Mouse (Mus musculus) thymus, postnatal 4 days (tissue): ENCODE data around the gene Zfp870.

Experiments
- DNase-seq: peaks from one replicate; pipeline ENCODE4 v3.0.0; 2021

Zfp870 gene

DNA sequence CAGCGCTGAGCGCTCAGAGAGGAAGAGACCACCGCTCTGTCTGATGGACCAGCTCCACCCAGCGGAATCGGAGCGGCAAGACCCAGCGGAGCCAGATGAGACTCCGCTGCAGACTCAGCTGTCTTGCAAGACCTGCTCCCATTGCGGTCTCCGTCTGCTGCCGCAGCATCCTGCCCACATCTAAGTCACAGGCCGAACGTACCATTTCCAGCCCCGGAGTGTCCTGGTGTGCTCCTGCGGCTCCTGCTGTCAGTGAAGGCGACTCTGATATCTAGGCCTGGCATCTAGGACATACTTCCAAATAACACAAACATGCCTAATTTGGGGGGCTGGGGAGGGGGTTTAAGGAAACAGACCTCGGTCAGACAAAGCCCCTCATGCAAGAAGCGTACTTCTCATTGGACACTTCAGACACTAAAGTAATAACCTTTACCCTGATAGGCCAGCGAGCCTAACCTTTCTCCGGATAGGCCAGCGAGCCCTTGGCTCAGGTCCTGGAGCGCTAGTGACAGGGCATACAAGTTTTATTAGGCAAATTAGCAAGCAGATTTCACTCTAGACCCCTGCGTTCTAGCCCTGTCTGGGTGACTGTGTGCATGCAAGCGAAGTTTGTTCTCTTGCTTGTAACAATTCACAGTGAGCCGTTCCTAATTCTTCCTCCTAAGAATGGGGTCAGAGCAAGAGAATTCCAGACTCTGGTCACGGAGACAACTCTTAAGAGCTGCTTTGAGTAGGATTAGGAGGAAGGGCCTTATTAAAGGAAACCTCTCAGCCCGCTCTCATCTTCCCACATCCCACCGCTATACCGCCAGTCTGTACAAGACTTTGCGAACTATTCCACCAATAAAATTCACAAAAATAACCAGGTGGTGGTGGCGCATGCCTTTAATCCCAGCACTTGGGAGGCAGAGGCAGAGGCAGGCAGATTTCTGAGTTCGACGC, at the start of gene Zfp870:
Gene Zfp870, minus strand, starts transcription at position 404 of the 942 bp plus-strand sequence.
- DNase-seq: peak; percentile 87

DNA sequence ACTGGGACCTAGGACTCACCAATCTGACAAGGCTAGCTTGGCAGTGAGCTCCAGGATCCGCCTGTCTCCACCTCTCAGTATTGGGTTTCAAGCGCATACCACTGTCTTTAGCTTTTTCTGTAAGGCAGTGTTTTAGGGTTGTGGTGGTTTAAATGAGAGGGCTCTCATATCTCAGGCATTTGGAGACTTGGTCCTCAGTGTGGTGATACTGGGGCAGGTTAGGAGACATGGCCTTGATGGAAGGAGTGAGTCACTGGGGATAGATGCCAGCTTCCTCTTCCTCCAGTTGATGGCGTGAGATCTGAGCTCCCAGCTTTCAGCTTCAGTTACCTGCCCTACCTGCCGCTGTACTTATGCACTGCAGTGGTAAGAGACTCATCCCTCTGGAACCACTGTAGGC, 48.4 kb upstream of the Zfp870 start:
- DNase-seq: no peak

DNA sequence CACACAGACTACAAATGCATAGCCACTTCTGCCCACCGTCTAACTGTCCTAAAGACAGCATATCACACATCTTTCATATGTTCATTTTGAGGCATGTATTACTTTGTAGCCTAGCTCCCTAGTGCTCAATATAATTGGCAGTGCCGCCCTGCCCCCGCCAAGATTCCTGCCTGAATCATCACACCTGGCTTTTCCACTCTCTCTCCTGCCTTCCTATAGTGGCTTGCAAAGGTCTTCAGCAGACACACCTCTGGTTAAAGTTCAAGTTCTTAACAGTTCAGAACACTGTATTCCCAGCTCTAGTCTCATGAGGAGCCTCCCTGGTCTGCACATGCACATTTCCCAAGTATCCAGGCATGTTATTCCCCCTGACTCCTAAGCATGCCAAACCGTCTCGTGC, 36.4 kb upstream of the Zfp870 start:
- no peak for DNase-seq

DNA sequence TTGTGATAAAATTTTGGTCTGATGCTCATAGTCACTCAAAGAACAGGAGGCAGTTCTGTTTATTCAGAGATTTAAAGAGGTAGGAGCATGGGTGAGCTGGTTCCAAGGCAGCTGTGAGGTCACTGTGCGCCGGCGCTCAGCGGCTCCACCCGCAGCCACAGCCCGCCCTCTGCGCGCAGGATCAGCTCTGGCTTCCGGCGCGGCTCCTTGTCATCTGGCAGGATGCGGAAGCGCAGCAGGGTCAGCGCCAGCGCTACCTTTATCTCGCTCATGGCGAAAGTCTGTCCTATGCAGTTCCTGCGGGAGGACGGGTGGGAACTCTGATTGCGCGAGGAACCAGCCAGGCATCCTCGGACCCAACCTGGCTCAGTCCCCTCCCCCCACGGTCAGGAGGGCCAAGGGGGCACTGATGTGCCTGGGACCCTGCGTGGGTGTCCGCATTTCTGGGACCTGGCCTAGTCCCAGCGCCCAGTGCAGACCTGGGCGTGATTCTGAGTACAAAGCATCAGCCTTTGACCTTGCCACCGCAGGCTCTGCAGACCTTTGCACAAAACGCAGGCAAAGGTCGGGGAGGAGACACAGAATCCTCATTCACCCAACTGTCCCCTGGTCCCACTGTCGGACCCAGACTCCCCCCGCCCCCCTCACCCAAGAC, 33.3 kb upstream of the Zfp870 start:
- DNase-seq: peak; percentile 82

DNA sequence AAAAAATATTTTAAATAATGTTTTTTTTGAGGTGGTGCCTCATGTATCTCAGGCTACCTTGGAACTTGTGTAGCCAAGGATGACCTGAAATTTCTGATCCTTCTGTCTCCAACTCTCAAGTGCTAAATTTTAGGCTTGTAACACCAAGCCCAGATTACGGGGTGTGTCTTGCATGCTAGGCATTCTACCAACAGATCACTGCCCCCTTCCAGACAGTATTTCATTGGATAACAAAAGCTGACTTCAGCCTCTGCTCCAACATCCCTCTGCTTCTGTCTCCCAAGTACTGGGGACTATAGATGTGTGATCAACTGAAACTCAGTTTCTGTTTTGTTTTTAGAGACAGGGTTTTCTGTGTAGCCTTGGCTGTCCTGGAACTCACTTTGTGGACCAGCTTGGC, 32.2 kb upstream of the Zfp870 start:
- no peak for DNase-seq

DNA sequence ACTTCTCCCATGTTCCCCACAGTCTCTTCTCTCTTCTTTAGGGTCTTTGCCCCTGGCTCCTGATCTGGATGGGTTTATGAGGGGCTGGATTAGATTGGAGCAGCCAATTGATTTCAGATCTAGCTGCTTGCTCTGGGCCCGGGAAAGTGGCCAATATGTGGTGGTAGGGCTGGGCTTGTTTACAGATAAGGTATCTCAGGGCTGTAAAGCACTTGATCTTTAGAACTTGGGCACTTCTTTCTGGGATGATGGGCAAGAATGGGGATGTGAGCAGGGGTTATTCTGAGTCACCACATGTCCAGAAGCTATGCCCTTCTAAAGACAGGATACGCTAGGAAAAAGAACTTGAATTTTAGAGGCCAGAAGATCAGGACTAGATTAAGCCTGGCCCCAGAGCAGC, 27.7 kb upstream of the Zfp870 start:
- DNase-seq: no peak

DNA sequence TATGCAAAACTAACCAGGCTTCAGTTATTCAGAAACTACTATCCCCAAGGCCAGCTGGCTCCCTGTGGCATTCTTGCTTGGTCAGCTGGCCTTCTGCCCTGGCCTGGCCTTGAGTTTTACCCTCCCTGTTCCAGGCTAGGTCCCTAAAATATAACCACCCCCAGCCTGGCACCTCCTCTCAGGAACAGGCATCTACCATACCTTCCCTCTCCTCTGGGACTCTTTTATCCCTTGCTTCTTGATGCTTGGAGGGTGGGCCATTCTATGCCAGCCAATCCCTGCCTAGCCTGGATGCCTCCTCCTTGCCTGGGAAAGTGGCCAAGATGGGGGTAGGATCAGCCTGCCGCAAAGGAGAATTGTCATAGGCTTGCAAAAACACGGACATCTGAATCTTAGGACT, 25.7 kb upstream of the Zfp870 start, which contains the start of gene Cyp4f14:
Gene Cyp4f14, minus strand, starts transcription at position 212 of the 400 bp plus-strand sequence.
- no peak for DNase-seq

DNA sequence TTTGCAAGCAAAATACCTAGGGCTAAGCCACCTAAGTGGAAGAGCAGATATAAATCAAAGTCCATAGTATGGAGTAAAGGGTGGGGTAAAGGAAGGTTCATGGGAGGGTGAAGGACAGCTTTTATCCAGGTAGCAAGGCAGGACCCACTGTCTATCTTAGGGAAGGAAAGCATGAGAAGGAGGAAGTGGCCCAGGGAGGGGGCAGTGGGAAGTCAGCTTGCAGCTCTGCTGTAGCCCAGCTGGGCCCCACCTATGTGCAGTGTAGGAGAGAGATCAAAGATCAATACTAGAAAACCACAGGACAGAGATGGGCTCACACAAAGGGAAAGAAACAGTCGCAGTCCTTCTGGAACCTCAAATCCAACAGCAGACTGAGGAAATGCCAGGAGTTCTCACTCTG, 24.6 kb upstream of the Zfp870 start:
- no peak for DNase-seq

DNA sequence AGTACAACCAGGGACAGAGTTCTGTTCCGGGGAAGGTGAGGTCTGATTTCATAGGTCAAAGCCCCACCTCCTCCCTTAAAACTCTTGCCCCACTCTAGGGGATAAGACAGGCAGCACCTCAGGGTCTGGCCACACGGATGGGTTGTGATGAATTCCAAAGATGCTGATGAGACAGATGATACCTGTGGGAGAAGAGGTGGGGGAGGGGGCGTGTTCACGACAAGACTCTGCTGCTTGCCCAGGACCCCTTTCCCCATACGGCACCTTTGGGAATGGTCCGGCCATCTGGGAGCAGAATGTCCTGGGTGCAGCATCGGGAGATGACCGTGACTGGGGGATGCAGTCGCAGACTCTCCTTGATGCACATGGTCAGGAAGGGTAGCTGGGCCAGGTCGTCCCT, 14.7 kb upstream of the Zfp870 start:
- DNase-seq: no peak

DNA sequence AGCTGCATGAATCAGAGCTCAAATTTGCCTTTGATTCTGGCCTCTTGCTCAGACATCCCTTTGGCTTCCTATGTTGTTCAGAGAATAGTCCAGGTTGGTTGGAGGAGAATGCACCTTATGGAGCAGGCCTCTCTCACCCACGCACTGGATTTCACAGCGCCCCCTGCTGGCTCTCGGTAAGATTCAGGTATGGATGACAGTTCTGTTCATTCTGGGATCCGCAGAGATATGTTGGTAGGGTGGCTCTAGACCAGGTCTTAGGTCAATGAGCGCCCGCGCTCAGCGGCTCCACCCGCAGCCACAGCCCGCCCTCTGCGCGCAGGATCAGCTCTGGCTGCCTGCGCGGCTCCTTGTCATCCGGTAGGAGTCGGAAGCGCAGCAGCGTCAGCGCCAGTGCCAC, 13.8 kb upstream of the Zfp870 start:
- peak; percentile 85 for DNase-seq

DNA sequence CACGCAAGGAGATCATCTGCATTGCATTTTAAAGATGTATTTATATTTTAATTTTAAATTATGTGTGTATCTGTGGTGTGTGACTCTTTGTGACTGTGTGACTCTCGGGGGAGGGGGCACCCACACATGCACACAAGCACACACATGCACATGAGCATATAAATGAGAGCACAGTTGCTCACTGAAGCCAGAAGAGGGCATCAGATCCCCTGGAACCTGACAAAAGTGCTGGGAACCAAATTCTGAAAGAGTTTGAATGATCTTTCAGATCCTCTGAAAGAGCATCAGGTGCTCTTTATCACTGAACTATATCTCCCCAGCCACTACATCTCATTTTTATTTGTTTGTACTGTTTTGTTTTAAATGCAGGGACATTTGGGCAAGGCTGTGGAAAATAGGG, 13.0 kb upstream of the Zfp870 start:
- DNase-seq: peak; percentile 21

DNA sequence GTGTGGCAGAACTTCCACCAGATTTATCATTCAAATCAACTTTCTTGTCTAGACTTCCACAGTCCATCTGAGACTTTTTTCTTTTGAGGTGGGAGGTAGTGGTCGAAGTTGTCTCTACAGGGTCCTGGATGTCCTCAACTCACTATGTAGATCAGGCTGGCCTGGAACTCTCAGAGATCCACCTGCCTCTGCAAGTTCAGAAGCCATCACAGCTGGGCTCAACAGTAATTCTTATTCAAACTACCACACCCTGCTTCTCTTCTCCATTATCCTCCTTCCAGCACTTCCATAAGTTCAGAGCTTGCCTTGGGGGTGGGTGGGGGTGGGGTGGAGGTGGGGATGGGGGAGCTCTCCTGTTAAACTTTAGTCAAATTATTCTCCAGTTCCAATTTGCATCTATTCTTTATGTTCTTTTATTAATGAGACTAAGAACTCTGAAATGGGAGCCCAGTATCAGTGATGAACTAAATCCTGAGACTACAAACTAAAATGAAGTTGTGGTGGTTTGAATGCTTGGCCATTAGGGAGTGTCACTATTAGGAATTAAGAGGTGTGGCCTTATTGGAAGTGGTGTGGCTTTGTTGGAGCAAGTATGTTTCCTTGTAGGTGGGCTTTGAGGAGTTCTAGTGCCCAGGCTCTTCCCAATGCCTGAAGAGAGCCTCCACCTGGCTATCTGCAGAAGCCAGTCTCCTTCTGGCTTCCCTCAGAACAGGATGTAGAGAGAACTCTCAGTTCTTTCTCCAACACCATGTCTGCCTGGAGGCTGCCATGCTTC, 10.5 kb upstream of the Zfp870 start:
- no peak for DNase-seq

DNA sequence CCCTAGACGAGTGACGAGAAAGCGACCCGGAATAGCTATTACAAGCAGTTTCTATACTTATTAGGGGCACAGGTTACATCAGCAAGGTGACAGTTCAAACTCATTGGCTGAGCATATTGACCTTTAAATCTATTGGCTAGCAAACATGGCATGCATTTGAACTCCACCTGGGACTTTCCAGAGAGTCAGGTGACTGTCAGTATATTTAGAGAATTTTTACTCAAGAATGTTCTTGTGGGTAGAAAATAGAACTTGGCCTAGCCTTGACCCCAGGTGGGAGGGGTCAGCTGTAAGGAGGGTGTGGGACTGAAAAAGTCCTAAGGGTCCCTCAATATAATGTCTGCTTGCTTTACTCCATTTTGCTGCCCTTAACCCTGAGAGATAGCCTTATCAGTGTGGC, 4.0 kb upstream of the Zfp870 start:
- no peak for DNase-seq

DNA sequence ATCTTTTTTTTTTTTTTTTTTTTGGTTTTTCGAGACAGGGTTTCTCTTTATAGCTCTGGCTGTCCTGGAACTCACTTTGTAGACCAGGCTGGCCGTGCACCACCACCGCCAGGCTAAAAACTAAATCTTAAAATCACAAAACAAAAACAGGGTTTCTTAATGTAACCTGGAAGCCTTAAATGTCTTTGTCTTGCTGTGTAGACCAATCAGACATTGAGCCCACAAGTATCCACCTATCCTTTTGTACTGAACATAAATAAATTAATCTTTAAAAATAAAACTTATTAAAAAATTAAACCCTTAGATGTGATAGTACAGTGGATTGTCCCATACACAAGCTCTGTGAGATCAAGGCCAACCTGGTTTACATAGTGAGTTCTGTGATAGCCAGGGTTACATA, 2.5 kb upstream of the Zfp870 start:
- DNase-seq: no peak

DNA sequence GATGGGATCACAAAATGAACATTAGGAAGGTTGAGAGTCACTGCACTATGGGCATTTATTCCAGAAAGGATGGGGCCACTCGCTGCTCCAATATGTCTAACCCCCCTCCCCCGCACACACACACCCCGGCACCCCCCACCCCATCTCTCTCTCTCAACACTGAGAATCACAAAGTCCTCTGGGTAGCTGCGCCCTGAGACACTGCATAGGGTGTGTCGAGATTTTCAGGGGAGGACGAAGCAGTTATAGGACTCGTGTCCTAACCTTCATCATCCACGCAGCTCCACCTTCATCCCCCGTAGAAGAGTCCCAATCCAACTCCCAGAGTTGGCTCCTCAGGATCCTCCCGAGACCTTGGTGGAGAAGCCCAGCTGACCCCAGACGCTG, 597 bp downstream of the Zfp870 start:
- DNase-seq: no peak

DNA sequence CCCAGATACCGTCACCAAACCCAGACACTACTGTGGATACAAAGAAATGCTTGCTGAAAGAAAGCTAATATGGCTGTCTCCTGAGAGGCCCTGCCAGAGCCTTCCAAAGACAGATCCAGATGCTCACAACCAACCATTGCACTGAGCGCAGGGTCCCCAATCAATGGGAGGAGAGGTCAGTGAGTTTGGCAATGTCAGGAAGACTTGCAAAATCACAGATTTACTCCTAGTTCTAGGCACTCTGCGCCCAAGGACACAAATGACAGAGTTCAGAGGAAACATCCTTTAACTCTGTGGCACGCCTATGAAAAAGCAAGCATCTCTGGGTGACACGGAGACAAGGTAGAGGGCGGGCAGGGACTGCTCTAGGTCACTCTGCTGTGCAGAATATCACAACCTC, 1.8 kb downstream of the Zfp870 start:
- DNase-seq: no peak

DNA sequence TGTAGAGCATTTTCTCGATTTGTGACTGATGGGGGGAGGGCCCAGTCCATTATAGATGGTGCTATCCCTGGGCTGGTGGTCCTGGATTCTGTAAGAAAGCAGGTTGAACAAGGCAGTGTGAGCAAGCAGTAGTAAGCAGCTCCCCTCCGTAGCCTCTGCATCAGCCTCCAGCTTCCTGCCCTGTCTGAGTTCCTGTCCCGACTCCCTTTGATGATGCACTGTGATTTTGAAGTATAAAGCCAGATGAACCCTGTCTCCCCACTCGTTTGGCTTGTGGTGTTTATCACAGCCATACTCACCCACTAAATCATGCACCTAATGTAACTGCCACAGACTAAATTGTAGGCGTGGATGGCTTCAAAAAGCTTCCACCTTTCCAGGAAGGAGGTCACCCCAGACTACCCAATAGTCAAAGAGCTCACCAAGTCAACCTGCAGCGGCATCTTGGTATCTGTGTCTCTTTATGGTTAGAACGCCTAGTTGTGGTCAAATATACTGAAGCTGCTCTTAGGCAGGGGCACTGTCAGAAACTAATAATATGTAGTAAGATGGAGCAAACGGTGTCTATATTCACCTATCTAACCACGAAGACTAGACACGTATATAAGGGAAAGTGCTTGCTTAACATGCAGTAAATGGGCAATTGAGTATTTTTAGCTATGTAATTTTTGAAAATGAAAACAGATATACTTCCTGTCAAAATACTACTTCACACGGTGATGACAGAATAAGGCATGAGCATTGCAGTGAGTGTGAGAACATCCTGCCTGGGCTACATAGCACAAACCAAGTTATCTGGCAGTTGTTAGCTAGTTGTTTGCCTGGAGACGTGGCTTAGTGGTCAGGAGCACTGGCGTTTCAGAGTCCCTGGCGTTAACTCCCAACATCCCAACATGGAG, 10.9 kb downstream of the Zfp870 start:
- DNase-seq: no peak

DNA sequence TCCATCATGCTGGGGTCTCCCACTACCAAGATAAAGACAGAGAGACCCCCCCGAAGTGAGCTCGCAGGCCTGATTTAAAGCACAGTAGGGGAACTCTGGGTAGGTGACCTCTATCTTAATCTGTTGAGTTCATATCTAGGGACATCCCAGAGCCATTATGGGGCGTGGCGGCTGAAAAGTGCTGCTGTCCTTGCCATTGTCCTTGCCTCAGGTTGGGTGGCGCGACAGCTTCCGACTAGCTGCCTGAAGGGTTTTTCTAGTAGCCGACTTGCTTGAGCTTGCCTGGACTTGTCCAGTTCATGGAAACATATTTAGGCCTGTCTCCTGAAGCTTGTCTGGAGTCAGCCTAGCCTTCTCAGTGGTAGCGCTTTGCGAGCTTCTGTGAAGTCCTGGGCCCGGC, 12.7 kb downstream of the Zfp870 start:
- no peak for DNase-seq

DNA sequence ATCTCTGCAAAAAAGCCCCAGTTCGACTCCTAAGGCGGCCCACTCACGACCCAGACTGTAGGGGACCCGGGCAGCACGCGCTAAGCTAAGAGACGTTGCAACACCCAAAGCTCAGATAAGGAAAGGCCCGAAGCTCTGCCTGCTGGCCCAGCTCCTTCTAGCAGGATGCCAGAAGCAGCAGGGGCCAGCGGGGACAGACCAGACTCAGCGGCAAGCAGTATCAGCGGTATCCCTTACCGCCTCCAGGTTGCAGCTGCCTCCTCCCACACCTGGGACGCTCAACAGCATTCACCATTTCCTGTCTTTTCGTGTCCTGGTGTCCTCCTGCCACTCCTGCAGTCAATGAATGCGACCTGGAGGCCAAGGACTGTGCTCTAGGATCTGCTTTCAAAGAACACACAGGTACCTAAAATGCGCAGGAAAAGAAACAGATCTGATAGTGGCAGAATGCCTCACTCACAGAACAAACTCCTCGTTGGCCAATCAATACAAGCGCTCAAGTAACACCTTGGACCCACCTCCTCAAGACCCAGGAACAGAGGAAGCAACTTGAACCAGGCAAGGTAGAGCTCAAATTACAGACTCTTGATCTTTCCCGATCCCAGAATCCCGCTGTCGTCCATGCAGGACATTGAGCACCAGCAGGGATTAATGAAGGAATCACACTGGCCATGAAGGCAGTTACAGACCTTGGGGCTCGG, 13.8 kb downstream of the Zfp870 start:
- DNase-seq: no peak

DNA sequence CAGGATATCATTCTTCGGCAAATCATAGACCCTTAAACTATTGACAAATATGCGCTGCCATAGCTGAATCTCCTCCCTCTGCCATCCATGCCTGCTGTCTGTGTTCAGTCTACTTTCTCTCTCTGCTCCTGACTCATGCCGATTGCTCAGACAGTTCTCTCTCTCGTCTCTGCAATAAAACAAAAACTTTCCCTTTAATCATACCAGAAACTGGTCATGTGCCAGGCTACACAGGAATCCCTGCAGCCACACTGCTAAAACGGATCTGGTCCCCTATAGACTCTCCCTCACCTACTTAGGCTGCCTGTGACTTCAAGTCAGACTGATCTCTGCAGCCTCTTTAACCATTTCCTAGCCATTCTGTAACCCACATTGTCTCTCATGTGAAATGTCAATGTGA, 18.7 kb downstream of the Zfp870 start:
- DNase-seq: no peak

DNA sequence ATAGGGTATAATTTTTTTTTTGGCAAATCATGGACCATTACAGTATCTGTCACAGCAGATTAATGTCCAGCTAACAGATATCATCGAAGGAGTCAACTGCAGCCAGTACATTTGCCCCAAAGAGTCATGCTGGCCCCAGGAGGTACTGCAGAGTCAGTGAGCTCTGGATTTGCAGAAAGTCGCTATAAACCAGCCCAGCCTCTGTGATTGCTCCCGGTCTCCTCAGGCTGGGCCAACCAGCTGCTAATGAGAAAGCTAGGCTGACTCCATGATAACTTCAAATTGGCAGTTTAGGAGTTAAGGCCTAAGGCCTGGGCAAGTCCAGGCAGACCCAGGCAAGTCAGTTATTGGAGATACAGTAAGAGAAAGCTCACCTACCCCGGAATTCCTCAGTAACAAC, 19.4 kb downstream of the Zfp870 start:
- no peak for DNase-seq

DNA sequence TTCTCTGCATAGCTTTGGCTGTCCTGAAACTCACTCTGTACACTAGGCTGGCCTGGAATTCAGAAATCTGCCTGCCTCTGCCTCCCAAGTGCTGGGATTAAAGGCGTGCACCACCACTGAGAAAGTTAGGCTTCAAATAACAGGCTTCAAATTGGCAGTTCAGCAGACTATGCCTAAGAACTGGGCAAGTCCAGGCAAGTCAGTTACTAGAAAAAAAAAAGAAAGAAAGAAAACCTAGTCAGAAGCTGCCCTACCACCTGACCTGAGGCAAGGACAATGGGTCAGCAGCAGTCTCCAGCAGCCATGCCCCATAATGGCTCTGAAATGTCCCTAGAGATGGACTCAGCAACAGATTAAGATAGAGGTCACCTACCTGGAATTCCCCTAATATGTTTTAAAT, 20.0 kb downstream of the Zfp870 start:
- DNase-seq: no peak
